Mouse (Mus musculus) lung, embryonic 15.5 days (tissue): ENCODE results near the gene Art3. TPM values are rescaled to one million over a fixed set of nuclear protein-coding genes. Genes with fewer than 3 reads are reported as not detected.

Source experiments
- ATAC-seq: fragments of 200-750 bp; cut with Nextera tagmentation; 2 replicates; pipeline ENCODE4 v1.8.0; 2017; ENCODE audit warnings: moderate number of reproducible peaks, borderline replicate concordance; ENCODE audit not compliant: low FRiP score, low TSS enrichment; ENCODE audit errors: extremely low read depth
- H3K27ac ChIP-seq: fragments of 300-500 bp; sonication (generic); 2 replicates; pipeline ENCODE4 v1.5.1; 2015; ENCODE audit warnings: moderate library complexity, mild to moderate bottlenecking, inconsistent platforms
- H3K27me3 ChIP-seq: fragments of 300-500 bp; sonication (generic); 2 replicates; pipeline ENCODE4 v1.6.1; 2015; ENCODE audit warnings: inconsistent platforms
- H3K36me3 ChIP-seq: fragments of 300-500 bp; sonication (generic); 2 replicates; pipeline ENCODE4 v1.6.1; 2015; ENCODE audit warnings: inconsistent platforms
- H3K4me1 ChIP-seq: fragments of 300-500 bp; sonication (generic); 2 replicates; pipeline ENCODE4 v1.6.1; 2015; ENCODE audit warnings: inconsistent platforms
- H3K4me2 ChIP-seq: fragments of 300-500 bp; sonication (generic); 2 replicates; pipeline ENCODE4 v1.6.1; 2015; ENCODE audit warnings: inconsistent platforms, mild to moderate bottlenecking, moderate library complexity
- H3K4me3 ChIP-seq: fragments of 300-500 bp; sonication (generic); 2 replicates; pipeline ENCODE4 v1.5.1; 2015; ENCODE audit warnings: mild to moderate bottlenecking, inconsistent platforms
- H3K9ac ChIP-seq: fragments of 300-500 bp; sonication (generic); 2 replicates; pipeline ENCODE4 v1.6.1; 2015; ENCODE audit warnings: inconsistent platforms
- H3K9me3 ChIP-seq: fragments of 300-500 bp; sonication (generic); 2 replicates; pipeline ENCODE4 v1.6.1; 2016; ENCODE audit warnings: inconsistent platforms
- WGBS: fragments of 180-500 bp; shearing (Covaris S2); methylation state at CpG from one replicate; pipeline ENCODE4 v1.1.7; 2015; 5-methylcytosine and 5-hydroxymethylcytosine counted together
- polyA plus RNA-seq: library from polyadenylated mRNA; unstranded; fragments of >200 nt; fragmentation: Nextera tagmentation; extraction: Ambion mirVana; gene quantifications from 2 replicates; pipeline ENCODE4 v1.2.1, GENCODE M21; 2015

Art3 gene
- polyA plus RNA-seq, 1 experiment from 2014 or later = 9.5 TPM

GRCm38 (mm10) chr5:92369151-92369994, 37.7 kb downstream of the Art3 start:
- H3K4me3 ChIP-seq = no peak overlapping the region
- H3K4me1 ChIP-seq = no peaks in the 10 kb centered on the region
- H3K27ac ChIP-seq = no peak overlapping the region
- 61% methylated on average over 13 of the region's 13 CpGs for WGBS
- no peaks in the 10 kb centered on the region for H3K9me3 ChIP-seq
- H3K9ac ChIP-seq = no peak overlapping the region
- H3K36me3 ChIP-seq = no peaks in the 10 kb centered on the region
- no peaks in the 10 kb centered on the region for H3K27me3 ChIP-seq
- ATAC-seq = 0 out of 2 replicates have a peak, but pooled peaks have one; percentile 49
- no peak overlapping the region for H3K4me2 ChIP-seq

GRCm38 (mm10) chr5:92370392-92370791, 38.8 kb downstream of the Art3 start:
- no peak for ATAC-seq
- no peak overlapping the region for H3K4me3 ChIP-seq
- no peak overlapping the region for H3K9ac ChIP-seq
- no peaks in the 10 kb centered on the region for H3K27me3 ChIP-seq
- peaks cover 4% of the 10 kb centered on the region; the same call in 1 of the 2 replicates for H3K4me1 ChIP-seq
- H3K4me2 ChIP-seq = no peak overlapping the region
- 60% methylated on average over 6 of the region's 6 CpGs for WGBS
- H3K9me3 ChIP-seq = no peaks in the 10 kb centered on the region
- no peaks in the 10 kb centered on the region for H3K36me3 ChIP-seq
- no peak overlapping the region for H3K27ac ChIP-seq

- Histone ChIP-seq H3K9ac (no peak overlapping the region), H3K27ac (no peak overlapping the region), H3K27me3 (no peaks in the 10 kb centered on the region), H3K4me3 (no peak overlapping the region), H3K9me3 (no peaks in the 10 kb centered on the region), H3K36me3 (no peaks in the 10 kb centered on the region), H3K4me2 (no peak overlapping the region), H3K4me1 (peaks cover 7% of the 10 kb centered on the region; the same call in 1 of the 2 replicates)
- WGBS = 85% methylated on average over 6 of the region's 6 CpGs
- ATAC-seq = no peak
Measured at GRCm38 (mm10) chr5:92370891-92371290, 39.3 kb downstream of the Art3 start.

GRCm38 (mm10) chr5:92371361-92371976, 39.8 kb downstream of the Art3 start:
- Histone ChIP-seq H3K27me3 (no peaks in the 10 kb centered on the region), H3K9me3 (no peaks in the 10 kb centered on the region), H3K4me1 (peaks cover 7% of the 10 kb centered on the region; the same call in 1 of the 2 replicates), H3K36me3 (no peaks in the 10 kb centered on the region), H3K4me2 (no peak overlapping the region), H3K27ac (no peak overlapping the region), H3K9ac (no peak overlapping the region), H3K4me3 (no peak overlapping the region)
- no peak for ATAC-seq
- WGBS = 82% methylated on average over 14 of the region's 14 CpGs

GRCm38 (mm10) chr5:92372605-92373004, 41.0 kb downstream of the Art3 start:
- H3K27ac ChIP-seq = no peak overlapping the region
- no peaks in the 10 kb centered on the region for H3K36me3 ChIP-seq
- H3K27me3 ChIP-seq = no peaks in the 10 kb centered on the region
- no peak overlapping the region for H3K9ac ChIP-seq
- H3K9me3 ChIP-seq = no peaks in the 10 kb centered on the region
- peaks cover 13% of the 10 kb centered on the region; the same call in 1 of the 2 replicates for H3K4me1 ChIP-seq
- no peak overlapping the region for H3K4me2 ChIP-seq
- H3K4me3 ChIP-seq = no peak overlapping the region
- ATAC-seq = no peak
- 13% methylated on average over 2 of the region's 2 CpGs for WGBS

- Histone ChIP-seq H3K4me1 (peaks cover 13% of the 10 kb centered on the region; the same call in 1 of the 2 replicates), H3K4me2 (no peak overlapping the region), H3K4me3 (no peak overlapping the region), H3K9ac (no peak overlapping the region), H3K9me3 (no peaks in the 10 kb centered on the region), H3K27ac (no peak overlapping the region), H3K36me3 (no peaks in the 10 kb centered on the region), H3K27me3 (no peaks in the 10 kb centered on the region)
- 32% methylated on average over 6 of the region's 6 CpGs for WGBS
- ATAC-seq = 0 out of 2 replicates have a peak, but pooled peaks have one; percentile 46
Measured at GRCm38 (mm10) chr5:92374721-92375142, 43.1 kb downstream of the Art3 start.

- H3K27me3 ChIP-seq = no peaks in the 10 kb centered on the region
- H3K36me3 ChIP-seq = no peaks in the 10 kb centered on the region
- no peak overlapping the region for H3K27ac ChIP-seq
- ATAC-seq = no peak
- H3K4me1 ChIP-seq = peaks cover 13% of the 10 kb centered on the region; the same call in 1 of the 2 replicates
- H3K9me3 ChIP-seq = no peaks in the 10 kb centered on the region
- WGBS = 59% methylated on average over 17 of the region's 17 CpGs
- H3K4me3 ChIP-seq = no peak overlapping the region
- H3K4me2 ChIP-seq = no peak overlapping the region; the same call in 1 of the 2 replicates
- no peak overlapping the region for H3K9ac ChIP-seq
Measured at GRCm38 (mm10) chr5:92375368-92375767, 43.7 kb downstream of the Art3 start.

- 15% methylated on average over 13 of the region's 13 CpGs for WGBS
- Histone ChIP-seq H3K9me3 (no peaks in the 10 kb centered on the region), H3K27ac (no peak overlapping the region), H3K27me3 (no peaks in the 10 kb centered on the region), H3K4me3 (no peak overlapping the region), H3K9ac (no peak overlapping the region), H3K4me1 (peaks cover 13% of the 10 kb centered on the region; the same call in 1 of the 2 replicates), H3K4me2 (no peak overlapping the region), H3K36me3 (no peaks in the 10 kb centered on the region)
- no peak for ATAC-seq
Measured at GRCm38 (mm10) chr5:92376795-92377405, 45.3 kb downstream of the Art3 start.

- 32% methylated on average over 12 of the region's 12 CpGs for WGBS
- peaks cover 5% of the 10 kb centered on the region; the same call in 1 of the 2 replicates for H3K4me1 ChIP-seq
- no peaks in the 10 kb centered on the region for H3K9me3 ChIP-seq
- H3K27me3 ChIP-seq = peaks cover 3% of the 10 kb centered on the region; the same call in 1 of the 2 replicates
- H3K36me3 ChIP-seq = no peaks in the 10 kb centered on the region
- no peak; the same call in 1 of the 2 replicates for ATAC-seq
- no peak overlapping the region for H3K27ac ChIP-seq
- H3K4me3 ChIP-seq = no peak overlapping the region
- no peak overlapping the region for H3K9ac ChIP-seq
- H3K4me2 ChIP-seq = no peak overlapping the region
Measured at GRCm38 (mm10) chr5:92381550-92382348, 50.1 kb downstream of the Art3 start.

- WGBS = 55% methylated on average over 9 of the region's 9 CpGs
- H3K36me3 ChIP-seq = no peaks in the 10 kb centered on the region
- ATAC-seq = no peak
- H3K4me2 ChIP-seq = no peak overlapping the region
- H3K27me3 ChIP-seq = peaks cover 3% of the 10 kb centered on the region; the same call in 1 of the 2 replicates
- H3K4me1 ChIP-seq = peaks cover 3% of the 10 kb centered on the region; the same call in 1 of the 2 replicates
- H3K4me3 ChIP-seq = no peak overlapping the region
- H3K27ac ChIP-seq = no peak overlapping the region
- no peaks in the 10 kb centered on the region for H3K9me3 ChIP-seq
- H3K9ac ChIP-seq = no peak overlapping the region
Measured at GRCm38 (mm10) chr5:92382349-92382679, 50.7 kb downstream of the Art3 start.

- Histone ChIP-seq H3K9ac (no peak overlapping the region), H3K27me3 (peaks cover 4% of the 10 kb centered on the region), H3K4me3 (no peak overlapping the region), H3K36me3 (no peaks in the 10 kb centered on the region), H3K27ac (no peak overlapping the region), H3K4me1 (peaks cover 4% of the 10 kb centered on the region; the same call in 1 of the 2 replicates), H3K9me3 (no peaks in the 10 kb centered on the region), H3K4me2 (no peak overlapping the region)
- no peak for ATAC-seq
- WGBS = 55% methylated on average over 7 of the region's 7 CpGs
Measured at GRCm38 (mm10) chr5:92383747-92384146, 52.1 kb downstream of the Art3 start.
